Mouse (Mus musculus) liver, embryonic 13.5 days (tissue): ENCODE measurements at regions not wholly inside any gene's neighbourhood (a gene's known extent, or its start where the extent isn't known, plus 50 kb on each side); places are given as distances from the start of the nearest gene placed in this dataset.

Experiments used
- ATAC-seq: fragments of 200-750 bp; cut with Nextera tagmentation; 2 replicates; pipeline ENCODE4 v1.8.0; 2017; ENCODE audit warnings: low read depth, mild to moderate bottlenecking, moderate number of reproducible peaks, moderate library complexity
- DNase-seq: peaks from one replicate; pipeline ENCODE4 v3.0.0; 2022
- H3K27ac ChIP-seq: fragments of 300-500 bp; sonication (generic); 2 replicates; pipeline ENCODE4 v1.5.1; 2015; ENCODE audit warnings: moderate library complexity, mild to moderate bottlenecking, inconsistent platforms
- H3K27me3 ChIP-seq: fragments of 300-500 bp; sonication (generic); 2 replicates; pipeline ENCODE4 v1.6.1; 2015; ENCODE audit warnings: mild to moderate bottlenecking, inconsistent platforms
- H3K36me3 ChIP-seq: fragments of 300-500 bp; sonication (generic); 2 replicates; pipeline ENCODE4 v1.6.1; 2015; ENCODE audit warnings: mild to moderate bottlenecking, inconsistent platforms
- H3K4me1 ChIP-seq: fragments of 300-500 bp; sonication (generic); replicated peaks from 2 replicates; pipeline ENCODE4 v1.6.1; 2015; ENCODE audit warnings: inconsistent platforms
- H3K4me2 ChIP-seq: fragments of 300-500 bp; sonication (generic); 2 replicates; pipeline ENCODE4 v1.6.1; 2015; ENCODE audit warnings: inconsistent platforms, mild to moderate bottlenecking, moderate library complexity
- H3K4me3 ChIP-seq: fragments of 300-500 bp; sonication (generic); replicated peaks from 2 replicates; pipeline ENCODE4 v1.5.1; 2015; ENCODE audit warnings: mild to moderate bottlenecking, inconsistent platforms
- H3K9ac ChIP-seq: fragments of 300-500 bp; sonication (generic); 2 replicates; pipeline ENCODE4 v1.6.1; 2015; ENCODE audit warnings: mild to moderate bottlenecking, inconsistent platforms
- H3K9me3 ChIP-seq: fragments of 300-500 bp; sonication (generic); replicated peaks from 2 replicates; pipeline ENCODE4 v1.6.1; 2016; ENCODE audit warnings: inconsistent platforms
- WGBS: fragments of 180-500 bp; shearing (Covaris S2); methylation state at CpG from one replicate; pipeline ENCODE4 v1.1.7; 2015; ENCODE audit not compliant: insufficient replicate concordance; 5-methylcytosine and 5-hydroxymethylcytosine counted together

DNA sequence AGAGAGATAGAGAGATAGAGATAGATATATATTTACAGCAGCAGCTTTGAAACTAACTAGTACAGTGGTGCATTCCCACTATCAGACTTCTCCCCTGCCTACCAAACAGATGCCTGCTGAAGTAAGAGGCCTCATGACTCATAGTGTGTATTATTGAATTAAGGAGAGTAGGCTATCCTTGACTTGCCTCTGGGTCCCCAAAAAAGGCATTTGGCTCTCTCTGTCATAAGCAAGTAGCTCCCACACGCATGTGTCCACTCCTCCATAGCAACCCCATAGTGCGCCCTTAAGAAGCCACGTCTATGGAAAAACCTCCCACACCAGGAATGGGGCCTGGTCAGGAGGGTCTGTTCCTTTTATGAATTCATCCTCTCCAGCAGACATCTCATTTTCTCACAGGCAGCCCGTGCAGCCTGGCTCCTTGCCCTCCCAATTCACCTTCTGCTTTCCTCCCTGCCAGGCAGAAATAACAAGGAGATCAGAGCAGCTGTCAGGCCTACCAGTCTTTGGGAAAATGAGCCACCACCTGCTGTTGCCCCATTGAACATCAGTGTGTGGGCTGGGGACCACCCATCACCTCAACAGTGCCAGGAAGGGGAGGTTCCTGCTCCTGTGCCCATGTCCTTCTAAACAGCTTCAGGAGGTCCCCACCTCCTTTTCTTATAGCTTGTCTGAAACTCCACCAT lies 208.5 kb upstream of the Mocs1 start:
- no peaks in the 10 kb centered on the region for H3K36me3 ChIP-seq
- H3K27ac ChIP-seq = no peak overlapping the region
- no peaks in the 10 kb centered on the region for H3K4me1 ChIP-seq
- H3K27me3 ChIP-seq = no peaks in the 10 kb centered on the region
- H3K4me2 ChIP-seq = no peak overlapping the region
- no peaks in the 10 kb centered on the region for H3K9me3 ChIP-seq
- DNase-seq = no peak
- H3K4me3 ChIP-seq = no peak overlapping the region
- WGBS = 64% methylated on average over 4 of the region's 4 CpGs
- no peak for ATAC-seq
- H3K9ac ChIP-seq = no peak overlapping the region

GRCm38 (mm10) chr17:49223212-49223611 lies 204.9 kb upstream of the Mocs1 start:
- H3K27me3 ChIP-seq = no peaks in the 10 kb centered on the region
- ATAC-seq (no peak), DNase-seq (no peak)
- H3K4me3 ChIP-seq = no peak overlapping the region
- H3K36me3 ChIP-seq = no peaks in the 10 kb centered on the region
- no peaks in the 10 kb centered on the region for H3K4me1 ChIP-seq
- no peaks in the 10 kb centered on the region for H3K9me3 ChIP-seq
- WGBS = 59% methylated on average over 7 of the region's 7 CpGs
- no peak overlapping the region for H3K27ac ChIP-seq
- no peak overlapping the region for H3K4me2 ChIP-seq
- H3K9ac ChIP-seq = no peak overlapping the region

- WGBS = 66% methylated on average over 2 of the region's 2 CpGs
- ATAC-seq = no peak
Measured at GRCm38 (mm10) chr17:49223651-49224050, 204.5 kb upstream of the Mocs1 start.

DNA sequence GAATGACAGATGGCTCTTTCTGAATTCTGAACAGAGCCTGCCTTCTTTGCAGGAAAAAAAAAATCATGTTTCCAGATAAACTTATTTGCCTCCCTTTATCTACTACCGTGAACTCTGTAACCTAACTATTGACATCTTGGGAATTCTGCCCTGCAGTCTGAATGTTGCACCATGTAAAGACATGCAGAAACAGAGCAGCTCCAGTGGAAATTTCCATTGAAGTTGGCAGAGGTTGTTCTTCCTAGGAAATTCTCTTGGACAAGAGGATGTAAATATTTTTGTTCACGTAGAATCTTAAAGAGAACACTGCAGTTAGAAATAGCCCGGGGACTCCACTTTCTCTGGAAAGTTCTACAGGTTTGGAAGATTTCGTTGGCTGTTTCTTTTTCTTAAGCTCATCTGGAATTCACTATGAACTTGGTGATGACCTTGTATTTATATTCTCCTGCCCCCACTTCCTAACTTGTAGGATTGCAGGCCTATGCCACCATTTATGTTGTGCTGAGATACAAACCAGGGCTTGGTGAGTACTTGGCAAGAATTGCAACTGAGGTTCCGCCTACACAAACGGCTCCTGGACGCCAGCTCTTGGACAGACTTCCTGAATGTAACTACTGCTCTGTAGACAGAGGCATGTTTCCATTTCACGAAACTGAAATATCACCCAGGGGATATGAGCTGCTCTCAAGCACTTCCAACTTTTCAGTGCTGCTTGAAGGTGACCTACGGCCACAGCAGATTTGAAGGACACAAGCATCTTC lies 202.7 kb upstream of the Mocs1 start:
- no peaks in the 10 kb centered on the region for H3K4me1 ChIP-seq
- no peak overlapping the region for H3K4me2 ChIP-seq
- WGBS = 62% methylated on average over 9 of the region's 9 CpGs
- no peaks in the 10 kb centered on the region for H3K36me3 ChIP-seq
- DNase-seq (no peak), ATAC-seq (no peak)
- H3K27ac ChIP-seq = no peak overlapping the region
- H3K9ac ChIP-seq = no peak overlapping the region
- no peaks in the 10 kb centered on the region for H3K27me3 ChIP-seq
- H3K9me3 ChIP-seq = no peaks in the 10 kb centered on the region
- H3K4me3 ChIP-seq = no peak overlapping the region

More at GRCm38 (mm10) chr17:49223651-49224050, 204.5 kb upstream of the Mocs1 start:
- Histone ChIP-seq H3K36me3 (no peaks in the 10 kb centered on the region), H3K27me3 (no peaks in the 10 kb centered on the region), H3K9me3 (no peaks in the 10 kb centered on the region), H3K27ac (no peak overlapping the region), H3K4me3 (no peak overlapping the region), H3K4me1 (no peaks in the 10 kb centered on the region), H3K9ac (no peak overlapping the region), H3K4me2 (no peak overlapping the region)
- no peak for DNase-seq

DNA sequence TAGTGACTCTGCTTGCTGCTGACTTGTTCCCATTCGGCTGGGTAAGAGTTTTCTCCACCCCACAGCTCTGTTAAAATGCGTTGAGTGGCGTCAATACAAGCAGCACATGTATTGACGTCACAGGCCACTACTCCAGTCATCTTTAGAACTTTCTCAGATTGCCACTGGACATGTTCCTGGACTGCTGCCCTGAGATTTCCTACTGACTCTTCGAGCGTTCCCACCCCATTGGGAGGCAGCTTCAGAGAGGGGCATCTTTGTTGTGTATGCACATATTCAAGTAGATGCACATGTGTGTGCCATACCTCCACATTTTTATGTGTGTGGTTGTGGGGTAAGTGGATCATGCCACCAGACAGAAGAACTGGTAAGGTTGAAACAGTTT lies 202.2 kb upstream of the Mocs1 start:
- Histone ChIP-seq H3K4me3 (no peak overlapping the region), H3K9me3 (no peaks in the 10 kb centered on the region), H3K27me3 (no peaks in the 10 kb centered on the region), H3K27ac (no peak overlapping the region; the same call in 1 of the 2 replicates), H3K4me2 (no peak overlapping the region), H3K36me3 (no peaks in the 10 kb centered on the region), H3K4me1 (no peaks in the 10 kb centered on the region), H3K9ac (no peak overlapping the region)
- DNase-seq (no peak), ATAC-seq (no peak)
- WGBS = 57% methylated on average over 6 of the region's 6 CpGs

DNA sequence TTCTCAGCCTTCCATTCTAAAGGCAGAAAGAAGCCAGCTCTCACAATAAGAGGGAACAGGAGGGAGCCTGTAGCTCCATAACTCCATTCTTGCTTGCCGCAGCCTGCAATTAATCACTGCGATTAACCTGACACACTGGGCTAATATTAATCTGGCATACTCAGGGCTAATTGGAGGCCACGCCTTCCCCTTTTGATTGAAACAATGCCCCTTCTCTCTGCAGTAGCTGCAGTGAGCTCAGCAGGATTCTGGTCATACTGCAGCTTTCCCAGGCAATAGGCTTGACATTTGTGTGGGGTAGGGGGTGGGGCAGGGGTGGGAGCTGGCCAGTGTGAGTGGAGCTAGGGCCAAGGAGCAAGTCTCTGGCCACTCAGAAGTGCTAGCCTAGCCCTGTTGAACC lies 196.9 kb upstream of the Mocs1 start:
- H3K4me2 ChIP-seq = no peak overlapping the region
- H3K4me1 ChIP-seq = no peaks in the 10 kb centered on the region
- no peak overlapping the region for H3K4me3 ChIP-seq
- no peaks in the 10 kb centered on the region for H3K9me3 ChIP-seq
- WGBS = 74% methylated on average over 3 of the region's 3 CpGs
- H3K9ac ChIP-seq = no peak overlapping the region
- DNase-seq = no peak
- H3K27me3 ChIP-seq = no peaks in the 10 kb centered on the region
- no peak for ATAC-seq
- H3K27ac ChIP-seq = no peak overlapping the region
- no peaks in the 10 kb centered on the region for H3K36me3 ChIP-seq

DNA sequence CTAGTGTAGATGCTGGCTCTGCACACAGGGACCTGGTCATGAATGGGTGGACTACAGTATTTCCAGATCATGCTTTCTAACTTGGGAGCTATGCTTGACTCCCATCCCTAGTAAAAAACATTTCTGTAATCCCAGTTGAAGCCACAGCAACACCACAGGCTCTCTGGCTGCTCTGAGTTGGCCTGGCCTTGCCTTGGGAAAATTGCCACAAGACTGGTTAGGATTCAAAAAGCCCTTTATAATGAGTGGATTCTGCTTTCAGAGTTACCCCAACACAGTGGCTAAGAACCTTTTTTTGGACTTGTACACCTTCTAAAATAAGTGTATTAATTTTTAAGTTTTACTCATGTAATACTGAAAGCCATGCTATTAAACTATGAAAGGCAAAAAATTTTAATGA lies 188.1 kb upstream of the Mocs1 start:
- Histone ChIP-seq H3K36me3 (no peaks in the 10 kb centered on the region), H3K9me3 (no peaks in the 10 kb centered on the region), H3K4me1 (no peaks in the 10 kb centered on the region), H3K27me3 (no peaks in the 10 kb centered on the region), H3K27ac (no peak overlapping the region), H3K4me2 (no peak overlapping the region), H3K9ac (no peak overlapping the region), H3K4me3 (no peak overlapping the region)
- ATAC-seq (no peak), DNase-seq (no peak)

GRCm38 (mm10) chr17:49243419-49243818 lies 184.7 kb upstream of the Mocs1 start:
- ATAC-seq (no peak), DNase-seq (no peak)
- no peaks in the 10 kb centered on the region for H3K36me3 ChIP-seq
- no peak overlapping the region for H3K4me2 ChIP-seq
- no peak overlapping the region for H3K4me3 ChIP-seq
- H3K27ac ChIP-seq = no peak overlapping the region
- no peaks in the 10 kb centered on the region for H3K4me1 ChIP-seq
- no peaks in the 10 kb centered on the region for H3K27me3 ChIP-seq
- WGBS = 59% methylated on average over 2 of the region's 2 CpGs
- no peak overlapping the region for H3K9ac ChIP-seq
- H3K9me3 ChIP-seq = no peaks in the 10 kb centered on the region

- no peak overlapping the region for H3K9ac ChIP-seq
- H3K27ac ChIP-seq = no peak overlapping the region
- no peak overlapping the region for H3K4me2 ChIP-seq
- no peaks in the 10 kb centered on the region for H3K4me1 ChIP-seq
- WGBS = 39% methylated on average over 2 of the region's 2 CpGs
- H3K27me3 ChIP-seq = no peaks in the 10 kb centered on the region
- H3K9me3 ChIP-seq = no peaks in the 10 kb centered on the region
- H3K4me3 ChIP-seq = no peak overlapping the region
- ATAC-seq = no peak
- no peak for DNase-seq
- H3K36me3 ChIP-seq = no peaks in the 10 kb centered on the region
Measured at GRCm38 (mm10) chr17:49245013-49245412, 183.1 kb upstream of the Mocs1 start.

DNA sequence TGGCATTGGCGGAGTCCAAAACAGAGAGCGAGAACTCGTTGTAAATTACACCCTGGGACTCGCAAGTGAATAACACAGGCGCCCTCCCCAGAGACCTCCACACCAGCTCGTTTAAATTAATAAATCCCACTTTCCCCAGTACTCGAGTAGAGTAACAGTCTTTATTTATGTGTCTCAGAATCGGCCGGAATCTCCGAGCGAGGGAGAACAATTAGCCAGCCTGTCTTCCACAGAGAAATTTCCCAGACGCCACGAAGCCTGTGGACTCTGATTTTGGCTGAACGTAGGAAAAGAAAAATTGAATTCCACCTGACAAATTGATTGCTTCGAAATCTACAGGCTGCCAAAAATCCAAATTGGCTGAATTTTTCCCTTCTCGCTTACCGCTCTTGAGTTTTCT lies 180.9 kb upstream of the Mocs1 start:
- DNase-seq (no peak), ATAC-seq (no peak)
- H3K27me3 ChIP-seq = no peaks in the 10 kb centered on the region
- no peak overlapping the region for H3K4me3 ChIP-seq
- no peak overlapping the region for H3K27ac ChIP-seq
- no peak overlapping the region for H3K4me2 ChIP-seq
- H3K9ac ChIP-seq = no peak overlapping the region
- no peaks in the 10 kb centered on the region for H3K36me3 ChIP-seq
- H3K4me1 ChIP-seq = no peaks in the 10 kb centered on the region
- WGBS = 70% methylated on average over 17 of the region's 17 CpGs
- no peaks in the 10 kb centered on the region for H3K9me3 ChIP-seq

GRCm38 (mm10) chr17:49250726-49251537 lies 177.2 kb upstream of the Mocs1 start:
- DNase-seq = no peak
- no peaks in the 10 kb centered on the region for H3K9me3 ChIP-seq
- WGBS = 44% methylated on average over 8 of the region's 8 CpGs
- H3K9ac ChIP-seq = no peak overlapping the region
- H3K4me2 ChIP-seq = no peak overlapping the region
- H3K36me3 ChIP-seq = no peaks in the 10 kb centered on the region
- ATAC-seq = no peak
- no peak overlapping the region for H3K27ac ChIP-seq
- H3K27me3 ChIP-seq = no peaks in the 10 kb centered on the region
- no peak overlapping the region for H3K4me3 ChIP-seq
- H3K4me1 ChIP-seq = no peaks in the 10 kb centered on the region
